Mouse (Mus musculus) forebrain, embryonic 11.5 days (tissue): ENCODE data around the gene Rp9. TPM values are rescaled to one million over a fixed set of nuclear protein-coding genes. Genes with fewer than 3 reads are reported as not detected.
A peak's percentile ranks its signal among the peaks of the same experiment; 100 is the strongest.

ENCODE experiments used
- ATAC-seq: fragments of 200-750 bp; cut with Nextera tagmentation; replicated peaks from 2 replicates; pipeline ENCODE4 v1.8.0; 2017; ENCODE audit warnings: moderate TSS enrichment; ENCODE audit not compliant: low FRiP score
- DNase-seq: peaks from one replicate; pipeline ENCODE4 v3.0.0-alpha.2; 2017; ENCODE audit warnings: low spot score
- H3K27ac ChIP-seq: fragments of 300-500 bp; sonication (generic); 2 replicates; pipeline ENCODE4 v1.5.1; 2014; ENCODE audit warnings: low read depth, low read length
- H3K27me3 ChIP-seq: fragments of 300-500 bp; sonication (generic); 2 replicates; pipeline ENCODE4 v1.6.1; 2014; ENCODE audit warnings: mild to moderate bottlenecking, low read length, mixed read lengths; ENCODE audit not compliant: control insufficient read depth, insufficient read depth
- H3K36me3 ChIP-seq: fragments of 300-500 bp; sonication (generic); 2 replicates; pipeline ENCODE4 v1.6.1; 2014; ENCODE audit warnings: mild to moderate bottlenecking, low read length, moderate library complexity, mixed read lengths; ENCODE audit not compliant: control insufficient read depth, insufficient read depth
- H3K4me1 ChIP-seq: fragments of 300-500 bp; sonication (generic); replicated peaks from 2 replicates; pipeline ENCODE4 v1.6.1; 2014; ENCODE audit warnings: low read length, mixed read lengths; ENCODE audit not compliant: control insufficient read depth, insufficient read depth
- H3K4me2 ChIP-seq: fragments of 300-500 bp; sonication (generic); 2 replicates; pipeline ENCODE4 v1.6.1; 2014; ENCODE audit warnings: low read depth, mild to moderate bottlenecking, low read length, moderate library complexity, mixed read lengths; ENCODE audit not compliant: severe bottlenecking
- H3K4me3 ChIP-seq: fragments of 300-500 bp; sonication (generic); 2 replicates; pipeline ENCODE4 v1.5.1; 2014; ENCODE audit warnings: low read depth, low read length
- H3K9ac ChIP-seq: fragments of 300-500 bp; sonication (generic); 2 replicates; pipeline ENCODE4 v1.6.1; 2014; ENCODE audit warnings: low read length
- H3K9me3 ChIP-seq: fragments of 300-500 bp; sonication (generic); 2 replicates; pipeline ENCODE4 v1.6.1; 2016; ENCODE audit warnings: low read length, mixed read lengths; ENCODE audit not compliant: control insufficient read depth
- WGBS: fragments of 180-500 bp; shearing (Covaris S2); extraction: QIAGEN DNeasy Blood & Tissue Kit; methylation state at CpG from one replicate; pipeline ENCODE4 v1.1.7; 2014; 5-methylcytosine and 5-hydroxymethylcytosine counted together
- polyA plus RNA-seq: library from polyadenylated mRNA; unstranded; fragments of >200 nt; fragmentation: Nextera tagmentation; extraction: Ambion mirVana; gene quantifications from 2 replicates; pipeline ENCODE4 v1.2.1, GENCODE M21; 2014

Gene Rp9
- polyA plus RNA-seq = 50.7 and 54.5 TPM in 2 replicates

GRCm38 (mm10) chr9:22469643-22470042, at the start of gene Rp9:
TSS of gene Rp9 (minus strand) at chr9:22469743.
- ATAC-seq (no peak), DNase-seq (no peak)
- Histone ChIP-seq H3K4me2 (peak within 1 kb of the TSS; percentile 81), H3K4me3 (peak within 1 kb of the TSS; percentile 78), H3K27me3 (no peaks in the 10 kb centered on the region), H3K27ac (no peak within 1 kb of the TSS), H3K36me3 (no peaks in the 10 kb centered on the region), H3K9me3 (no peaks in the 10 kb centered on the region), H3K9ac (peak within 1 kb of the TSS; percentile 84; the same call in 1 of the 2 replicates), H3K4me1 (peaks cover 2% of the 10 kb centered on the region; the same call in 1 of the 2 replicates)
- WGBS = 88% methylated on average over 3 of the region's 3 CpGs

GRCm38 (mm10) chr9:22518394-22519041, 49.0 kb upstream of the Rp9 start:
- no peaks in the 10 kb centered on the region for H3K36me3 ChIP-seq
- ATAC-seq = no peak
- no peak overlapping the region for H3K27ac ChIP-seq
- DNase-seq = peak; percentile 72
- H3K9me3 ChIP-seq = no peaks in the 10 kb centered on the region; the same call in none of the 2 replicates
- H3K4me2 ChIP-seq = no peak overlapping the region
- H3K4me3 ChIP-seq = no peak overlapping the region
- no peaks in the 10 kb centered on the region for H3K4me1 ChIP-seq
- H3K9ac ChIP-seq = no peak overlapping the region
- WGBS = 92% methylated on average over 3 of the region's 3 CpGs
- no peaks in the 10 kb centered on the region for H3K27me3 ChIP-seq

GRCm38 (mm10) chr9:22515076-22515475, 45.5 kb upstream of the Rp9 start:
- DNase-seq (no peak), ATAC-seq (no peak)
- Histone ChIP-seq H3K27me3 (no peaks in the 10 kb centered on the region), H3K9ac (no peak overlapping the region), H3K27ac (no peak overlapping the region), H3K9me3 (no peaks in the 10 kb centered on the region), H3K4me3 (no peak overlapping the region), H3K4me2 (no peak overlapping the region), H3K36me3 (no peaks in the 10 kb centered on the region), H3K4me1 (no peaks in the 10 kb centered on the region)
- 94% methylated on average over 4 of the region's 4 CpGs for WGBS

- ATAC-seq (no peak), DNase-seq (no peak)
- Histone ChIP-seq H3K9me3 (no peaks in the 10 kb centered on the region), H3K4me1 (no peaks in the 10 kb centered on the region), H3K4me2 (no peak overlapping the region), H3K9ac (no peak overlapping the region), H3K36me3 (no peaks in the 10 kb centered on the region), H3K27me3 (no peaks in the 10 kb centered on the region), H3K27ac (no peak overlapping the region), H3K4me3 (no peak overlapping the region)
- 85% methylated on average over 2 of the region's 2 CpGs for WGBS
These were observed 36.0 kb upstream of the Rp9 start for GRCm38 (mm10) chr9:22505574-22505973.

GRCm38 (mm10) chr9:22503581-22503980, 34.0 kb upstream of the Rp9 start:
- H3K4me3 ChIP-seq = no peak overlapping the region
- H3K36me3 ChIP-seq = no peaks in the 10 kb centered on the region
- no peaks in the 10 kb centered on the region for H3K9me3 ChIP-seq
- H3K9ac ChIP-seq = no peak overlapping the region
- no peak overlapping the region for H3K27ac ChIP-seq
- H3K4me1 ChIP-seq = no peaks in the 10 kb centered on the region
- DNase-seq (no peak), ATAC-seq (no peak)
- WGBS = 76% methylated on average over 5 of the region's 5 CpGs
- no peaks in the 10 kb centered on the region for H3K27me3 ChIP-seq
- H3K4me2 ChIP-seq = no peak overlapping the region

GRCm38 (mm10) chr9:22502972-22503371, 33.4 kb upstream of the Rp9 start:
- H3K4me2 ChIP-seq = no peak overlapping the region
- no peaks in the 10 kb centered on the region for H3K27me3 ChIP-seq
- ATAC-seq = no peak
- no peaks in the 10 kb centered on the region for H3K4me1 ChIP-seq
- no peaks in the 10 kb centered on the region for H3K9me3 ChIP-seq
- H3K9ac ChIP-seq = no peak overlapping the region
- no peak for DNase-seq
- WGBS = 96% methylated on average over 2 of the region's 2 CpGs
- H3K36me3 ChIP-seq = no peaks in the 10 kb centered on the region
- H3K4me3 ChIP-seq = no peak overlapping the region
- no peak overlapping the region for H3K27ac ChIP-seq

GRCm38 (mm10) chr9:22497021-22497767, 27.7 kb upstream of the Rp9 start:
- Histone ChIP-seq H3K4me2 (no peak overlapping the region), H3K27ac (no peak overlapping the region), H3K9ac (no peak overlapping the region), H3K36me3 (no peaks in the 10 kb centered on the region), H3K4me3 (no peak overlapping the region), H3K9me3 (no peaks in the 10 kb centered on the region; the same call in 1 of the 2 replicates), H3K27me3 (no peaks in the 10 kb centered on the region), H3K4me1 (no peaks in the 10 kb centered on the region)
- ATAC-seq = no peak
- WGBS = 85% methylated on average over 6 of the region's 6 CpGs
- no peak for DNase-seq

- Histone ChIP-seq H3K27me3 (no peaks in the 10 kb centered on the region), H3K27ac (no peak overlapping the region), H3K9me3 (no peaks in the 10 kb centered on the region; the same call in 1 of the 2 replicates), H3K9ac (no peak overlapping the region), H3K4me1 (no peaks in the 10 kb centered on the region), H3K4me3 (no peak overlapping the region), H3K36me3 (no peaks in the 10 kb centered on the region), H3K4me2 (no peak overlapping the region)
- WGBS = 78% methylated on average over 2 of the region's 2 CpGs
- DNase-seq = no peak
- no peak for ATAC-seq
These were observed 25.6 kb upstream of the Rp9 start for GRCm38 (mm10) chr9:22495133-22495532.
